Mouse (Mus musculus): Measurements from ENCODE around the gene Gm8439. TPM values are rescaled to one million over a fixed set of nuclear protein-coding genes. Genes with fewer than 3 reads are reported as not detected.

The Gm8439 gene
- polyA plus RNA-seq, 1 experiment from 2014 or later, result not detected

DNA sequence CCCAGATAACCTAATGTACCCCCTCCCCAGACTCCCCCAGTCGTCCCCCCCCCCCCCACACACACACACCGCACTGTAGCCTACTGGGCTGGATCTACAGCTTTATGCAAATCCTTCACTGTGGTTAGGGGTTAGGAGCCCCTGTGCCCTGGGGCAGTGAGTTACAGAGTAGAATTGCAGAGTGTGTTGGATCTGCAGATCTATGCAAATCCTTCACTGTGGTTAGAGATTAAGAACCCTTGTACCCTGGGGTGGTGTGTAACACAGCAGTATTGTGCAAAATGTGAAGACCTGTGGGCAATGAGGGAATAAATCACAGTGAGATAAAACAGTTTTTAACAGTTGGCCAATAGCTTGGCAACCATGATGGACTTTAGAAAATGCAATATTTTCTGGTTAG, 10.4 kb downstream of the Gm8439 start:
- Histone ChIP-seq H3K4me2 (ENCODE audit: low read depth, low read length) (no peak overlapping the region), H3K36me3 (ENCODE audit: control insufficient read depth, insufficient read depth) (no peaks in the 10 kb centered on the region), H3K9me3 (replicated peaks; ENCODE audit: control insufficient read depth, low read length) (no peaks in the 10 kb centered on the region; the same call in 1 of the 2 replicates), H3K4me1 (ENCODE audit: control insufficient read depth, insufficient read depth, low read length) (peaks cover 2% of the 10 kb centered on the region; the same call in 1 of the 2 replicates), H3K27me3 (ENCODE audit: control insufficient read depth, insufficient read depth, low read length) (no peaks in the 10 kb centered on the region), H3K27ac (ENCODE audit: low read length) (no peak overlapping the region), H3K4me3 (ENCODE audit: low read length) (no peak overlapping the region), H3K9ac (ENCODE audit: low read length) (no peak overlapping the region)
- no peak for ATAC-seq (replicated peaks; ENCODE audit: extremely low read depth, insufficient read depth, low FRiP score)
- WGBS, result 31% methylated on average over 2 of the region's 2 CpGs

DNA sequence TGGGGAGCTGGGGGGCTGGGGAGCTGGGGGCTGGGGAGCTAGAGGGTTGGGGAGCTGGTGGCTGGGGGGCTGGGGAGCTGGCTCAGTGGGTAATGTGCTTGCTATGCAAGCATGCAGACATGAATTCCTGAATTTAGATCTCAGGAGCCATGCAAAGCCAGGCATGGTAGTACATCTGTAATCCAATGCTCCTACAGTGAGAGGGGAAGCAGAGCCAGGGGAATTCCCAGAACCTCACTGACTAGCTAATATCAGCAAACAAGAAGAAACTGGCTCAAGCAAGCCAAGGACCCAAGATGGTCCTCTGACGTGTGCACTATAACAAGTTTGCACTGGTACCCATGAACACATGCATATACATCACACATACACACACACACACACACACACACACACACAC, 13.2 kb downstream of the Gm8439 start:
- Histone ChIP-seq H3K4me2 (ENCODE audit: low read depth, low read length) (no peak overlapping the region), H3K27ac (ENCODE audit: low read length) (no peak overlapping the region), H3K27me3 (ENCODE audit: control insufficient read depth, insufficient read depth, low read length) (no peaks in the 10 kb centered on the region), H3K9ac (ENCODE audit: low read length) (no peak overlapping the region), H3K36me3 (ENCODE audit: control insufficient read depth, insufficient read depth) (no peaks in the 10 kb centered on the region), H3K4me3 (ENCODE audit: low read length) (no peak overlapping the region), H3K9me3 (replicated peaks; ENCODE audit: control insufficient read depth, low read length) (no peaks in the 10 kb centered on the region; the same call in 1 of the 2 replicates), H3K4me1 (ENCODE audit: control insufficient read depth, insufficient read depth, low read length) (peaks cover 2% of the 10 kb centered on the region; the same call in 1 of the 2 replicates)
- WGBS, result 45% methylated on average over 1 of the region's 1 CpGs
- ATAC-seq (replicated peaks; ENCODE audit: extremely low read depth, insufficient read depth, low FRiP score), result peak; percentile 60; the same call in 1 of the 2 replicates

DNA sequence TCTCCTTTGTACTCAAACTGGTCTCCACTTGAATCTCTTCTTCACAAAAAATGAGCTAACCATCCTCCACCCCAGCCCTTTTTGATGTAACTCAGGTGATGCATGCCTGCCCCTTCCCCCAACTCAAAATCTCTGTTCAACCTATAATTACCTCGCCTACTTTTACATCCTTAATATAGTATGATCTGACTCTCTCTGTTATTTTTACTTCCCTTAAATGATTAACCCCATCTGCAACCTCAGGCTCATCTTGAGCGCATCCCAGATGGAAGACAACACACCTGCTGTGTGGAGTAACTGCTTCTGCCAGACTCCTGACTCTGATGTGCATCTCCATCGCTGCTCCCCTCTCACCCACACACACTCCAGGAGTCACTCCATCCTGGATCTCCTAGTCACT, 14.1 kb downstream of the Gm8439 start:
- WGBS, result 74% methylated on average over 3 of the region's 3 CpGs
- H3K9me3 ChIP-seq (replicated peaks; ENCODE audit: control insufficient read depth, low read length), result no peaks in the 10 kb centered on the region
- no peak overlapping the region for H3K4me2 ChIP-seq (ENCODE audit: low read depth, low read length)
- H3K4me3 ChIP-seq (ENCODE audit: low read length), result no peak overlapping the region
- no peaks in the 10 kb centered on the region for H3K36me3 ChIP-seq (ENCODE audit: control insufficient read depth, insufficient read depth)
- no peak overlapping the region for H3K27ac ChIP-seq (ENCODE audit: low read length)
- no peaks in the 10 kb centered on the region for H3K27me3 ChIP-seq (ENCODE audit: control insufficient read depth, insufficient read depth, low read length)
- no peak for ATAC-seq (replicated peaks; ENCODE audit: extremely low read depth, insufficient read depth, low FRiP score)
- peaks cover 2% of the 10 kb centered on the region; the same call in 1 of the 2 replicates for H3K4me1 ChIP-seq (ENCODE audit: control insufficient read depth, insufficient read depth, low read length)
- no peak overlapping the region for H3K9ac ChIP-seq (ENCODE audit: low read length)

DNA sequence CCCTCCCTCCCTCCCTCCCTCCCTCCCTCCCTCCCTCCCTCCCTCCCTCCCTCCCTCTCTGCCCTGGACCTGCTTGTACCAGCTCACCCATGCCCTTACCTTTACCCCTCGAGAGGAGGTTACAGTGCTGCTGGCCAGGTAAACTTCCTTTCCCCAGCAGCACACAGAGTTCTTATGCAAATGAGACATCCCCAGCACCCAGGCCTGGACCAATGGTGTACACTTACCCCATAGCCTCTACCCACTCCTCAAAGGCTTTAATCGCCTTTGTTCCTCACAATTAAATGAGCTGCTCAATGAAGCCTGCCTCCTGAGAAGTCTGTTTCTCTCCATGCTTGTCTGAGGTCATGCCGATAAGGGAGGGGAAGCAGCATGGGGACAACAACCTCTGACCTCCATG, 18.4 kb downstream of the Gm8439 start:
- no peak for ATAC-seq (replicated peaks; ENCODE audit: extremely low read depth, insufficient read depth, low FRiP score)
- Histone ChIP-seq H3K9ac (ENCODE audit: low read length) (no peak overlapping the region), H3K4me3 (ENCODE audit: low read length) (no peak overlapping the region), H3K4me2 (ENCODE audit: low read depth, low read length) (no peak overlapping the region), H3K27ac (ENCODE audit: low read length) (no peak overlapping the region), H3K27me3 (ENCODE audit: control insufficient read depth, insufficient read depth, low read length) (no peaks in the 10 kb centered on the region), H3K36me3 (ENCODE audit: control insufficient read depth, insufficient read depth) (no peaks in the 10 kb centered on the region), H3K9me3 (replicated peaks; ENCODE audit: control insufficient read depth, low read length) (peaks cover 4% of the 10 kb centered on the region; the same call in 1 of the 2 replicates), H3K4me1 (ENCODE audit: control insufficient read depth, insufficient read depth, low read length) (peaks cover 11% of the 10 kb centered on the region)
- WGBS, result 59% methylated on average over 3 of the region's 3 CpGs

DNA sequence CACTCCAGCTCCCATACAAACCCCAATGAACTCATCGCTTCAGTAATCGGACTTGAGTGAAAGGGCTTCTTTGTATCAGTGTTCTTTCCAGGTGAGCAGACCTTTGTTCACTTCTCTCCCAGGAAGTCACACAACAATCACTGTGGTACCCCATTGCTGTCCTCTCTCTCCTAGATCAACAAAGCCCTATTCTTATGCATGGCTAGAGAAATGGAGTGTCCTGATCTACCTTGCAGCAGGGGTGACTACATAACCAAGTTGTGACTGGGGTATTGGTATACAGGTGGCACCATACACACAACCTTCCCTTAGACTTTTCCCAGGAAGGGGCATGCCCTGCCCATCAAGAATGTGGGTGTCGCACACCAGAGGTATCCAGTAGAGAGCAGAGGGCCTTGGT, 22.5 kb downstream of the Gm8439 start:
- Histone ChIP-seq H3K27me3 (ENCODE audit: control insufficient read depth, insufficient read depth, low read length) (no peaks in the 10 kb centered on the region), H3K4me1 (ENCODE audit: control insufficient read depth, insufficient read depth, low read length) (peaks cover 22% of the 10 kb centered on the region), H3K27ac (ENCODE audit: low read length) (peak overlapping the region; percentile 61), H3K36me3 (ENCODE audit: control insufficient read depth, insufficient read depth) (no peaks in the 10 kb centered on the region), H3K9ac (ENCODE audit: low read length) (no peak overlapping the region), H3K4me3 (ENCODE audit: low read length) (no peak overlapping the region), H3K4me2 (ENCODE audit: low read depth, low read length) (no peak overlapping the region), H3K9me3 (replicated peaks; ENCODE audit: control insufficient read depth, low read length) (peaks cover 4% of the 10 kb centered on the region; the same call in 1 of the 2 replicates)
- 93% methylated on average over 3 of the region's 3 CpGs for WGBS
- no peak for ATAC-seq (replicated peaks; ENCODE audit: extremely low read depth, insufficient read depth, low FRiP score)

DNA sequence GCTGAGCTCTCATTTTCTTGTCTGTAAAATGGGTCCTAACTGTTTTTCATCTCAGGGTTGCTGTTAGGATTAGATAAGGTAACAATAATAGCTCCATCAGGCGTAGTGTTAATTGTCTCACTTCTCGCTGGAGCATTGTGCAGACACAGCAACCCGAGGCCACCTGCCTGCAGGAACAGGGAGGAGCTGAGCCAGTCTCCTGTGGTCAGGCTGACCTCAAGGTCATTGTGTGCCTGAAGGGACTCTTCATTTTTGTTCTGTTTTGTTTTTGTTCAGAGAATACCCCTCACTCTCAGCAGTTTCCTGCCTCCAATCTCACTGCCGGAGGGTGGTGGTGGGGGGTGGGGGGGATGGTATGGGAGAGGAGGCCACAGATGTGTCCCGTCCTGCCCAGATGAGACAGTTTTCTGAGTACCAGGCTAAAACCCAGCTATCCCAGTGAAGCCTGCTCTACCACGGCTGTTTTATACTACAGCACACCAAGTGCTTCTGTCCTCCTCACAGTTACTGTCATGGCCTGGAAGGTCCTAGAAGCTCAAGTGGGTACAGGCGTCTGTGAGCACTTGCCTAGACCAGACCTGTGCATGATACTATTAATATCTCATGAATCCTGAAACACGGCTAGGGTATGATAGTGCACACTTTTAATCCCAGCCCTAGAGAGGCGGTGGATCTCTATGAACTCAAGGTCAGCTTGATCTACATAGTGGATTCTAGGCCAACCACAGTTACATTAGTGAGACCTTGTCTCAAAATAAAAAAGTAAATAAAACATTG, 23.9 kb downstream of the Gm8439 start:
- Histone ChIP-seq H3K9ac (ENCODE audit: low read length) (peak overlapping the region; percentile 55), H3K4me2 (ENCODE audit: low read depth, low read length) (peak overlapping the region; percentile 35), H3K36me3 (ENCODE audit: control insufficient read depth, insufficient read depth) (no peaks in the 10 kb centered on the region), H3K27ac (ENCODE audit: low read length) (peak overlapping the region; percentile 97), H3K9me3 (replicated peaks; ENCODE audit: control insufficient read depth, low read length) (peaks cover 4% of the 10 kb centered on the region; the same call in 1 of the 2 replicates), H3K4me3 (ENCODE audit: low read length) (peak overlapping the region; percentile 7), H3K4me1 (ENCODE audit: control insufficient read depth, insufficient read depth, low read length) (peaks cover 27% of the 10 kb centered on the region), H3K27me3 (ENCODE audit: control insufficient read depth, insufficient read depth, low read length) (no peaks in the 10 kb centered on the region)
- ATAC-seq (replicated peaks; ENCODE audit: extremely low read depth, insufficient read depth, low FRiP score), result peak; percentile 58
- WGBS, result 23% methylated on average over 9 of the region's 9 CpGs

DNA sequence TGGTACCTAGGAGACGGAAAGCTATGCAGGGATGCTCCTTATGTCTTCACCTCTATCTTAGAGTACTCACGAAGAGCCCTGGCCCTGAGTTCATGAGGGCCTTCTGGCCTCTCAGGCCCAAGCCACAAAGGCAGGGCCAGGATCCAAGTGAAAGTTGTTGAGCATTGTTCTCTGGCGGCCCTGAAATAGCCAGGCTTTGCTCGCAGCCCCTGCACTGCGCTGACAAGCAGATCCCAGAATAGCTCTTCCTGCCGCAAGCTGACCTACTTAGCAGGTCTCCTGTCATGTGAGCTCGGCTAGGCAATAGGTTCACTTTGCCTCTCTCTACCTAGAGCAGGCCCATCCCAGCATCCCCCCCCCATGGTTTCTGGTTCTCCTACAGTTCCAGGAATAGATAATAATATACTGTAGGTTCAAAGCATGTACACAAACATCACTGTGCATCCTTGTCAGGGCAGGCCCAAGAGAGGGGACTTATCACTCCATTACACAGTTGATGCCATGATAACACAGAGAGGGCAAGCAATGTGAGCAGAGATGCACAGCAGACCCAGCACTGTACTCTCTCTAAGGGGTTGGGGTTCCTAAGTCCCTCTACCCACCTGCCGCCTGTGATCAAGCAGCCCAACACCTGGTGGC, 25.3 kb downstream of the Gm8439 start:
- Histone ChIP-seq H3K9me3 (replicated peaks; ENCODE audit: control insufficient read depth, low read length) (no peaks in the 10 kb centered on the region), H3K27ac (ENCODE audit: low read length) (peak overlapping the region; percentile 98), H3K27me3 (ENCODE audit: control insufficient read depth, insufficient read depth, low read length) (no peaks in the 10 kb centered on the region), H3K4me2 (ENCODE audit: low read depth, low read length) (peak overlapping the region; percentile 48), H3K4me3 (ENCODE audit: low read length) (peak overlapping the region; percentile 40), H3K9ac (ENCODE audit: low read length) (peak overlapping the region; percentile 73), H3K4me1 (ENCODE audit: control insufficient read depth, insufficient read depth, low read length) (peaks cover 27% of the 10 kb centered on the region), H3K36me3 (ENCODE audit: control insufficient read depth, insufficient read depth) (no peaks in the 10 kb centered on the region)
- 31% methylated on average over 8 of the region's 8 CpGs for WGBS
- ATAC-seq (replicated peaks; ENCODE audit: extremely low read depth, insufficient read depth, low FRiP score), result peak; percentile 78

DNA sequence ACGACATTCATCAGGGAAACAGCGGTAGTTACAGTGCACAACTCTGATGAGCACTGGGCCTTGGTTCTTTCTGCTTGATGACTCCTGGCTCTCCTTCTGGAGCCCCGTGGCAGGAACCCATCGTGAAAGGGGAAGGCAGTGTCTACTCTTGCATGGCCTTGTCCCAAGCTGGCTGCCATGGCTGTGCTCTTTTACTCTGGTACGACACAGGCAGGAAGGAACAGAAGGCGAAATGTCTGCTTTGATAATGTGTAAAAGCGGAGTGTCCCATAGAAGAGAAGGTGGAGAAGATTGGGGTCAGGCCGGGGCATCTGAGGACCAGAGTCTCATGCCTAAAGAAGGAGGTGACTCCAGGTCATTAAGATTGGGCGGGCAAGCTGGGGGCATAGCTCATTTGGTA, 26.1 kb downstream of the Gm8439 start:
- Histone ChIP-seq H3K27ac (ENCODE audit: low read length) (peak overlapping the region; percentile 98), H3K4me1 (ENCODE audit: control insufficient read depth, insufficient read depth, low read length) (peaks cover 26% of the 10 kb centered on the region), H3K4me2 (ENCODE audit: low read depth, low read length) (no peak overlapping the region), H3K4me3 (ENCODE audit: low read length) (no peak overlapping the region), H3K36me3 (ENCODE audit: control insufficient read depth, insufficient read depth) (no peaks in the 10 kb centered on the region), H3K9me3 (replicated peaks; ENCODE audit: control insufficient read depth, low read length) (no peaks in the 10 kb centered on the region), H3K27me3 (ENCODE audit: control insufficient read depth, insufficient read depth, low read length) (no peaks in the 10 kb centered on the region), H3K9ac (ENCODE audit: low read length) (peak overlapping the region; percentile 56)
- no peak for ATAC-seq (replicated peaks; ENCODE audit: extremely low read depth, insufficient read depth, low FRiP score)
- 74% methylated on average over 9 of the region's 9 CpGs for WGBS

DNA sequence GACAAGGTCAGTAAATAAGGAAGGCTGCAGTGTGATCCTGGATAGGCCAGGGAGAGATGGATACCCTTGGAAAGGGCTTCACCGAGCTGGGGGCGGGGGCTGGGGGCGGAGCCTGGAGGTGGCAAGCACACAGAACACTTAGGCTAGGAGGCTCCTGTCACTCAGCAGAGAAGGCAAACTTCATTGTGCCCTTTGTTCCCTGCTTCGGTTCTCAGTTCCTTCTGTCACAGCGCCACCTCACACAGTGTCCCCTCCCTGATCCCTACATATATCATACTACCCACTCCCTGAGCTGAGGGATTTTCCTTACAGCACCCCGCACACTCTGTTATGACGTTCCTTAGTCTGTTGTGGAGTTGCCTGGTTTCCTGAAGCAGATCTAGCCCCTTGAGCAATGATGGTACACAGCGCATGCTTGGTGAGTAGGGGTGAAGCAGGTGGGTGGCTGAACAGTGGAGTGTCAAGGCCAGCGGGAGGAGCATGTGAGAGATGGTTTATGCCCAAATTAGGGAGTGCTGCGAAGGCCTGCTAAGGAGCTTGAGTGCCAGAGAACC, 27.1 kb downstream of the Gm8439 start:
- Histone ChIP-seq H3K4me2 (ENCODE audit: low read depth, low read length) (no peak overlapping the region), H3K27ac (ENCODE audit: low read length) (peak overlapping the region; percentile 98), H3K9me3 (replicated peaks; ENCODE audit: control insufficient read depth, low read length) (no peaks in the 10 kb centered on the region), H3K4me1 (ENCODE audit: control insufficient read depth, insufficient read depth, low read length) (peaks cover 22% of the 10 kb centered on the region), H3K27me3 (ENCODE audit: control insufficient read depth, insufficient read depth, low read length) (no peaks in the 10 kb centered on the region), H3K9ac (ENCODE audit: low read length) (peak overlapping the region; percentile 38), H3K4me3 (ENCODE audit: low read length) (no peak overlapping the region), H3K36me3 (ENCODE audit: control insufficient read depth, insufficient read depth) (no peaks in the 10 kb centered on the region)
- 21% methylated on average over 9 of the region's 10 CpGs for WGBS
- peak; percentile 79 for ATAC-seq (replicated peaks; ENCODE audit: extremely low read depth, insufficient read depth, low FRiP score)
